Mouse (Mus musculus): Measurements from ENCODE around the gene Ak2. TPM values are rescaled to one million over a fixed set of nuclear protein-coding genes. Genes with fewer than 3 reads are reported as not detected.

Gene Ak2
- polyA plus RNA-seq, 1 experiment from 2014 or later: 224 TPM

- peaks cover 95% of the 10 kb centered on the region for H3K36me3 ChIP-seq (replicated peaks)
- DNase-seq (ENCODE audit: low spot score): no peak
- H3K4me3 ChIP-seq: no peak overlapping the region
- H3K4me1 ChIP-seq: no peaks in the 10 kb centered on the region
- 91% methylated on average over 3 of the region's 3 CpGs for WGBS
- H3K27ac ChIP-seq (replicated peaks): no peak overlapping the region
- no peaks in the 10 kb centered on the region for H3K27me3 ChIP-seq (replicated peaks; ENCODE audit: low read depth, poor library complexity, severe bottlenecking)
- no peaks in the 10 kb centered on the region for H3K9me3 ChIP-seq
Measured at GRCm38 (mm10) chr4:129000786-129001185, 9.0 kb downstream of the Ak2 start.

DNA sequence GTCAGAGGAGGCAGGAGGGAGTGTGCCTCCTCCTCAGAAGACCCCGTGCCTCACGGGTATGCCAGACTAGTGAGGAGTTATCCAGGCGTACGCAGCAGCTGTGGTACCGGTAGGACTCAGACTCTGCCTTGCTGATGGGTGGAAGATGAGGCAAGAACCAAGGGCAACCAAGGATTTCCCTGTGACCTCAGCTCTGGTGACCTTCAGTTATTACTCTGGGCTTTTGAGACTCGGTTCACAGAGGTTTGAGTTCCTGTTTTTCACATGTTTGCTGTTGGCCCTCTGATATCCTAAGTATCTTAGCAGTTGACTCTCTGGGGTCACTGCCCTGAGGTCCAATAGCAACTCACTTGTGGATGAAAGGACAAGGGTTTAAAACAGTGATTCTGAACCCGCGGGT, 12.0 kb downstream of the Ak2 start:
- WGBS: 91% methylated on average over 8 of the region's 8 CpGs
- peaks cover 98% of the 10 kb centered on the region for H3K36me3 ChIP-seq (replicated peaks)
- no peaks in the 10 kb centered on the region for H3K27me3 ChIP-seq (replicated peaks; ENCODE audit: low read depth, poor library complexity, severe bottlenecking)

GRCm38 (mm10) chr4:129008006-129008519, 16.3 kb downstream of the Ak2 start:
- WGBS: 84% methylated on average over 12 of the region's 12 CpGs
- H3K36me3 ChIP-seq (replicated peaks): peaks cover 80% of the 10 kb centered on the region
- H3K27me3 ChIP-seq (replicated peaks; ENCODE audit: low read depth, poor library complexity, severe bottlenecking): no peaks in the 10 kb centered on the region
- H3K4me3 ChIP-seq: no peak overlapping the region
- no peak overlapping the region for H3K27ac ChIP-seq (replicated peaks)
- H3K9me3 ChIP-seq: no peaks in the 10 kb centered on the region
- no peak for DNase-seq (ENCODE audit: low spot score)
- H3K4me1 ChIP-seq: peaks cover 5% of the 10 kb centered on the region

More for the DNA sequence above, 12.0 kb downstream of the Ak2 start:
- H3K4me3 ChIP-seq: no peak overlapping the region
- no peak for DNase-seq (ENCODE audit: low spot score)
- no peaks in the 10 kb centered on the region for H3K9me3 ChIP-seq
- H3K27ac ChIP-seq (replicated peaks): no peak overlapping the region
- H3K4me1 ChIP-seq: no peaks in the 10 kb centered on the region

- no peak for DNase-seq (ENCODE audit: low spot score)
- H3K4me1 ChIP-seq: peaks cover 5% of the 10 kb centered on the region
- no peaks in the 10 kb centered on the region for H3K27me3 ChIP-seq (replicated peaks; ENCODE audit: low read depth, poor library complexity, severe bottlenecking)
- H3K27ac ChIP-seq (replicated peaks): no peak overlapping the region
- peaks cover 74% of the 10 kb centered on the region for H3K36me3 ChIP-seq (replicated peaks)
- H3K9me3 ChIP-seq: no peaks in the 10 kb centered on the region
- WGBS: 85% methylated on average over 3 of the region's 3 CpGs
- H3K4me3 ChIP-seq: no peak overlapping the region
Measured at GRCm38 (mm10) chr4:129008672-129009071, 16.9 kb downstream of the Ak2 start.

DNA sequence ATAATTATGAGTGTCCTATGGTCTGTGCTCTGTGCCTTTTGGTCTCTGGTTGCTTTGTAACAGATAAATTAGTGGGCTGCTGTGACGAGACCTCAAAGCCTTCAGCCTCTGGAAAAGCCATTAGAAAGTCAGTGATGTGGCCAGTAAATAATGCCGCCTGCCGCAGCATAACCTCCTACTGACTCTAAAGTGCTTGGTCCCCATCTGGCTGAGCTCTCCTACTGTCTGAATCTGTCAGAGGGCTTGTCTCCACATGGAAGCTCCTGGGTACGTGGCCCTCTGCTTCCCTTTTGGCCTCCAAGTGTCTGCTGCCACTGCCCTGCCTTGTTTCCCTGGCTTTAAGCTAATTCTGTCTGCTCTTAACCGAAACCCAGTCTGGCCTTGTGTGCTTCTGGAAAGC, 17.8 kb downstream of the Ak2 start:
- Histone ChIP-seq H3K4me3 (no peak overlapping the region), H3K4me1 (peaks cover 5% of the 10 kb centered on the region), H3K27ac (replicated peaks) (no peak overlapping the region), H3K27me3 (replicated peaks; ENCODE audit: low read depth, poor library complexity, severe bottlenecking) (no peaks in the 10 kb centered on the region), H3K9me3 (no peaks in the 10 kb centered on the region), H3K36me3 (replicated peaks) (peaks cover 68% of the 10 kb centered on the region)
- WGBS: 70% methylated on average over 5 of the region's 5 CpGs
- DNase-seq (ENCODE audit: low spot score): no peak

GRCm38 (mm10) chr4:129011604-129012121, 19.9 kb downstream of the Ak2 start:
- no peak for DNase-seq (ENCODE audit: low spot score)
- WGBS: 58% methylated on average over 15 of the region's 15 CpGs
- Histone ChIP-seq H3K27ac (replicated peaks) (no peak overlapping the region), H3K9me3 (no peaks in the 10 kb centered on the region), H3K27me3 (replicated peaks; ENCODE audit: low read depth, poor library complexity, severe bottlenecking) (no peaks in the 10 kb centered on the region), H3K4me3 (no peak overlapping the region), H3K36me3 (replicated peaks) (peaks cover 47% of the 10 kb centered on the region), H3K4me1 (peaks cover 16% of the 10 kb centered on the region)

DNA sequence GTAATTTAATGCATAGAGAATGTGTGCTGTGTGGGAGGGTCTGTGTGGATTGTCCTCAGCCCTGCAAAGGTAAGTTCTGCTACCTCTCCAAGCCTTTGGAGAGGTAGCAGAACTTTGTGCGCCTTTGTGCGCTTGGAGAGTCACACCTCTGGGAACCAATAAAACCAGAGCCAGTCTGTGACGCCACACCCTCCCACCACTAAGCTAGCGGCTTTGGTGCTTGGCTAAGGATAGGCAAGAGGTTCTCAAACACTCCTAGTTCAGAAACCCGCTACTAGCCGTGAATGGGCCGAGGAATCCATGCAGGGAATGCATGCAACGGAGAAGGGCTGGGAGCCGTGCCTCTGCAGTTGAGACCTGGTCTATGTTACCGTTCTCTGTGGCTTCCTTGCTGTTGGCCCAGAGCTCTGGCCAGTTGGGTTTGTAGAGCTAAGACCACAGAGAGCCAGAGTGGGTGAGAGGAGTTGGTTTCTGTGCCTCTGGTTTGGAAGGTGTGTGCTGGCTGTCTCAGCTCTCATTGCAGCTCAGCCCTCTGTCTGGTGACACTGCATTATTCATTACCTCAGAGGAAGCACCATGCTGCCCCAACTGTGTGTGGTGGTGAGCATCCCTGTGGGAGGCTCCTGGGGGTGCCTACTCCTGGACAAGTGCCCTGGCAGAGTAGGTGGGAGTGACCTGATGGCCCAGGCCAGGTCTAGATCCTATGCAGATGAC, 21.6 kb downstream of the Ak2 start:
- Histone ChIP-seq H3K36me3 (replicated peaks) (peaks cover 30% of the 10 kb centered on the region), H3K27me3 (replicated peaks; ENCODE audit: low read depth, poor library complexity, severe bottlenecking) (no peaks in the 10 kb centered on the region), H3K9me3 (no peaks in the 10 kb centered on the region), H3K4me3 (no peak overlapping the region), H3K4me1 (peaks cover 20% of the 10 kb centered on the region), H3K27ac (replicated peaks) (no peak overlapping the region)
- DNase-seq (ENCODE audit: low spot score): no peak
- 64% methylated on average over 10 of the region's 10 CpGs for WGBS

DNA sequence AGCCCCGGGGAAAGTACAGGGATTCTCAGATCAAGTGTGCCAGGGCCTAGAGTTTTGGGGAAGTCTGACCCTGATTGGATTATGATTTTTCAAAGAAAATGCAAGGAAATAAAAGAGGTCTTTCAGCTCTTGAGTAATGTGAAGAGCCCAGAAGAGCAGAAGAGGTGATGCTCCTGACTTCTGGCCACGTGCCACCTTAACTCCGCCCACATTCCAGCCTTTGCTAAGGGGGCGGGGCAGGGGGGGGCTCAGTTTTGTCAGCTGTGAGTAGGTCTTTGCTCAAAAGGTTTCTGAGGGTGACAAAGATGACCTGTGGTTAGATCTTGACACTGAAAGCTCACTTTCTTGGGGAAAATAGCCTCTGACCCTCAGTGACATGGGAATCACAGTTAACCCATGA, 24.6 kb downstream of the Ak2 start:
- no peak overlapping the region for H3K27ac ChIP-seq (replicated peaks)
- H3K4me3 ChIP-seq: no peak overlapping the region
- H3K4me1 ChIP-seq: peaks cover 15% of the 10 kb centered on the region
- DNase-seq (ENCODE audit: low spot score): peak; percentile 40
- no peaks in the 10 kb centered on the region for H3K9me3 ChIP-seq
- peaks cover 1% of the 10 kb centered on the region for H3K36me3 ChIP-seq (replicated peaks)
- WGBS: 32% methylated on average over 4 of the region's 4 CpGs
- H3K27me3 ChIP-seq (replicated peaks; ENCODE audit: low read depth, poor library complexity, severe bottlenecking): no peaks in the 10 kb centered on the region

DNA sequence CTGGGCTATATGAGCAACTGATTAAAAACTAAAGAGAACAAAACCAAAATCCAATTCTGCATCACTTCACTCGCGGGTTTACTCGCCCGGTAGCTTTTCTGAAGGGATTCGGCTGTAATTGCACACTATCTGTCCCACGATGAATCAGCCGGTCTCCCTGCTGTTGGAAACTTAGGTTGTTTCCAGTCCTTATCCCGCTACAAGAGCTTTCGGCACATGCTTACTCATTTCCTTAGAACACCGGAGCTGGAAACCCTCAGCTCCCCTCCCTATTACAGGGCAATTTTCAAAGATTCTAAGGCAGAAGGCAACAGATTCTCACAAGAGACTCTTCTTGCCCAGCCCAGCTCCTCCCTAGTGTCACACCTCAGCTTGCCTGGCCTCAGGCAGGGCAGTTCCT, 25.4 kb downstream of the Ak2 start:
- no peak overlapping the region for H3K4me3 ChIP-seq
- H3K9me3 ChIP-seq: no peaks in the 10 kb centered on the region
- H3K4me1 ChIP-seq: peaks cover 15% of the 10 kb centered on the region
- H3K27me3 ChIP-seq (replicated peaks; ENCODE audit: low read depth, poor library complexity, severe bottlenecking): no peaks in the 10 kb centered on the region
- DNase-seq (ENCODE audit: low spot score): no peak
- no peaks in the 10 kb centered on the region for H3K36me3 ChIP-seq (replicated peaks)
- no peak overlapping the region for H3K27ac ChIP-seq (replicated peaks)
- WGBS: 88% methylated on average over 10 of the region's 10 CpGs

DNA sequence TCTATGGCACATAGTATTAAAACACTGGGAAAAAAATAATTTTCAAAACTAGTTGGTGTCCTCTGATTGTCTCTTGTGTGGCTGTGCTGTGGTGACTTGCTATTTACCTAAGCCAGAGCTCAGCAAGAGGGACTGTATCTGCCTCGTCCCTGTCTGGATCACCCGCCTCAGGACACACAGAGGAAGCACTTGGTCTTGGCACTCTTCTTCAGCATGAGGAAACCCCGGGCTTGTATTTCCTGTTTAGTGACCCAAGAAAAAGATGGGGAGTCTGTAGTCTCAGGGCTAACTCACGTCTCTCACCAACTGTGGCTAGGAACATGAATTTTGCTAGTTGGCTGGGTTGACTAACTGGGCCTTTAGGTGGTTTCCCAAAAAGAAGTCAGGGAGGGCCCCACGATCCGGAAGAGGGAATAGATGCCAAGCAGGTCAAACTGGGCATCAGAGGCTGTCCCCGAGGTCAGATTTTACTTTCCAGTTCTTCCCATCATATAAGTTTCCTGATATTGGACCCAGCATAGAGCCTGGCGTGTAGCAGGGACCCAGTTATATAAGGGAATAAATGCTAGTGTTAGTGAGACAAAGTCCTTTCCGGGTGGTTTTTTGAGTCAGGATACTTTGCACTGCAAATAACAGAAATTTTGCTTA, 27.2 kb downstream of the Ak2 start:
- Histone ChIP-seq H3K27ac (replicated peaks) (no peak overlapping the region), H3K27me3 (replicated peaks; ENCODE audit: low read depth, poor library complexity, severe bottlenecking) (no peaks in the 10 kb centered on the region), H3K9me3 (no peaks in the 10 kb centered on the region), H3K36me3 (replicated peaks) (no peaks in the 10 kb centered on the region), H3K4me3 (no peak overlapping the region), H3K4me1 (peaks cover 15% of the 10 kb centered on the region)
- 86% methylated on average over 9 of the region's 9 CpGs for WGBS
- DNase-seq (ENCODE audit: low spot score): no peak

DNA sequence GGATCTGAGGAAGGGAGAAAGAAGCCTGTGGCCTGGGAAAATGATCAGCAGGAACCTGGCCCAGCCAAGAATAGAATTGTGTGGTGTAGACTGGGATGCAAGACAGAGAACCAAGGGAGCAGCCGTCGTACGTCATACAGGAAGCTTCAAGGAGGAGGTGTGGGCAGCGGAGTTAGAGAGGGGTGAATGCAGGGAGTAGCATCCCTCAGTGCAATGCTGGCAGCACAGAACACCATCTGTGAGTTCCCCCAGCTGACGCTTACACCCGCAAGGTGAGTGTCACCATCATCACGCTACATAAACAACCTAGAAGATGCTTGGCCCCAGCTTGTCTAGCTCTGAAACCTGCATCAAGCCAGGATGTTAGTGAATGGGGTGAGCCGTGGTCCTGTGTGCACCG, 28.0 kb downstream of the Ak2 start:
- Histone ChIP-seq H3K36me3 (replicated peaks) (no peaks in the 10 kb centered on the region), H3K4me3 (no peak overlapping the region), H3K27ac (replicated peaks) (no peak overlapping the region), H3K27me3 (replicated peaks; ENCODE audit: low read depth, poor library complexity, severe bottlenecking) (no peaks in the 10 kb centered on the region), H3K9me3 (no peaks in the 10 kb centered on the region), H3K4me1 (peaks cover 15% of the 10 kb centered on the region)
- 85% methylated on average over 9 of the region's 9 CpGs for WGBS
- DNase-seq (ENCODE audit: low spot score): no peak

- Histone ChIP-seq H3K4me1 (peaks cover 15% of the 10 kb centered on the region), H3K36me3 (replicated peaks) (no peaks in the 10 kb centered on the region), H3K27me3 (replicated peaks; ENCODE audit: low read depth, poor library complexity, severe bottlenecking) (no peaks in the 10 kb centered on the region), H3K4me3 (no peak overlapping the region), H3K9me3 (no peaks in the 10 kb centered on the region), H3K27ac (replicated peaks) (no peak overlapping the region)
- 77% methylated on average over 6 of the region's 6 CpGs for WGBS
- DNase-seq (ENCODE audit: low spot score): no peak
Measured at GRCm38 (mm10) chr4:129020454-129020853, 28.7 kb downstream of the Ak2 start.

DNA sequence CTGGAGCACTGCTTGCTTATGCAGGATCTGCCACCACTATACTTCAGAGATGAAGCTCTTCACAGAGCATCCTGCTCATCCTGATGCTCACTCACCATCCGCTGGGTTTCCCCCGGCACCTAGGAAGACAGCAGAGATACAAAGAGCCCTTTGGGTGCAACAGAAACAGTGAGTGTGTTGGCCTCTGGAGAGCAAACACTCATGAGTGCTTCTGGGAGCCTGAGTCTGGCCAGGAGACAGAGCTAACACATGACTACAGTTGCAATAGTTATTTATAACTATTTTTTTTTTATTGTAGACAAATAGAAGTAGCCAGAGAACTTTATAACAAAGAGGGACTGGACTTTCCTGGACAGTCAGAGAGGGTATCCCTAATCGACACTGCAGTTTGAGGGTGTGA, 29.7 kb downstream of the Ak2 start:
- Histone ChIP-seq H3K27me3 (replicated peaks; ENCODE audit: low read depth, poor library complexity, severe bottlenecking) (no peaks in the 10 kb centered on the region), H3K4me1 (peaks cover 7% of the 10 kb centered on the region), H3K9me3 (no peaks in the 10 kb centered on the region), H3K36me3 (replicated peaks) (no peaks in the 10 kb centered on the region), H3K4me3 (no peak overlapping the region), H3K27ac (replicated peaks) (no peak overlapping the region)
- 91% methylated on average over 3 of the region's 3 CpGs for WGBS
- DNase-seq (ENCODE audit: low spot score): no peak

Data from embryonic facial prominence, embryonic 10.5 days (tissue).